In the genomic region with DNA sequence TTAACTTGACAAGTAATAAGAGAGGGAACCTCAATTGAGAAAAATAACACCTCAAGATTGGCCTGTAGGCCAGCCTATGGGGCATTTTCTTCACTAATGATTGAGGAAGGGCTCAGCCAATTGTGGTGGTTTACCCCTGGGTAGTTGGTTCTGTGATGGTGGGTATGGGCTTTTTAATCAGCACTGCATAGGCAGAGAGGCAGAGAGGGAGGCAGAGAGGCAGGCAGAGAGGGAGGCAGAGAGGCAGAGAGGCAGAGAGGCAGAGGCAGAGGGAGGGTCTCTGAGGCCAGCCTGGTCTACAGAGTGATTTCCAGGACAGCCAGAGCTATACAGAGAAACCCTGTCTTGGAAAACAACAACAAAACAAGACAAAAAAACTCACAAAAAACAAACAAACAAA, we compare ENCODE assay signal across 8 mouse cellular contexts. TPM values are rescaled to one million over a fixed set of nuclear protein-coding genes. Genes with fewer than 3 reads are reported as not detected.
DNase-seq lines count a peak whose midpoint lies in the region; ATAC-seq and TF ChIP-seq lines count a peak whose summit lies in the region.

No protein-coding gene starts in this region.

- no peak overlapping the region for H3K9ac ChIP-seq in heart, postnatal 0 days (replicated peaks; ENCODE audit: low read depth, low read length)
- H3K9ac ChIP-seq in CH12.LX (ENCODE audit: insufficient read depth, low read depth) = peak overlapping the region; percentile 70; the same call in 1 of the 2 replicates
- H3K9ac ChIP-seq in limb, embryonic 14.5 days (ENCODE audit: low read depth, low read length, severe bottlenecking) = no peak overlapping the region
- H3K9ac ChIP-seq in stomach, embryonic 14.5 days (replicated peaks; ENCODE audit: low read depth, low read length) = no peak overlapping the region

- H3K4me2 ChIP-seq in heart, postnatal 0 days (ENCODE audit: low read depth, low read length) = 0 out of 2 replicates have a peak overlapping the region, but pooled peaks have one; percentile 83
- peak overlapping the region; percentile 37 for H3K4me2 ChIP-seq in CH12.LX (ENCODE audit: insufficient read depth, low read depth, poor library complexity, severe bottlenecking)
- peak overlapping the region; percentile 93 for H3K4me2 ChIP-seq in limb, embryonic 14.5 days (replicated peaks; ENCODE audit: low read depth, low read length, severe bottlenecking)
- H3K4me2 ChIP-seq in stomach, embryonic 14.5 days (replicated peaks; ENCODE audit: low read depth, low read length) = peak overlapping the region; percentile 86

- no peak for TF ChIP-seq POLR2A in CH12.LX (IDR thresholded peaks at IDR 0.05; ENCODE audit: low read depth, low read length)
- TF ChIP-seq POLR2A in embryonic fibroblast, embryonic 13.5 days (IDR thresholded peaks at IDR 0.05; ENCODE audit: low read depth, low read length) = no peak
- TF ChIP-seq POLR2A in limb, embryonic 14.5 days (IDR thresholded peaks at IDR 0.05; ENCODE audit: borderline replicate concordance, extremely low read depth, insufficient read depth, insufficient read length) = no peak

- H3K36me3 ChIP-seq in heart, postnatal 0 days (replicated peaks; ENCODE audit: control insufficient read depth, insufficient read depth, low read length) = no peaks in the 10 kb centered on the region
- peaks cover 0 to 16% of the 10 kb centered on the region in 2 experiments for H3K36me3 ChIP-seq in CH12.LX (replicated peaks in 1 of 2; ENCODE audit: control insufficient read depth in 1 of 2, insufficient read depth in 1 of 2, low read length in 1 of 2)
- no peaks in the 10 kb centered on the region for H3K36me3 ChIP-seq in limb, embryonic 14.5 days (ENCODE audit: control insufficient read depth, insufficient read depth, low read length)
- H3K36me3 ChIP-seq in stomach, embryonic 14.5 days (ENCODE audit: control insufficient read depth, insufficient read depth, low read length) = no peaks in the 10 kb centered on the region

- H3K4me1 ChIP-seq in heart, postnatal 0 days (ENCODE audit: control insufficient read depth, insufficient read depth) = peaks cover 14% of the 10 kb centered on the region; the same call in 1 of the 2 replicates
- H3K4me1 ChIP-seq in CH12.LX (ENCODE audit: control insufficient read depth in 1 of 2, insufficient read depth in 2 of 2) = peaks cover 16 to 38% of the 10 kb centered on the region in 2 experiments
- no peaks in the 10 kb centered on the region; the same call in none of the 2 replicates for H3K4me1 ChIP-seq in embryonic fibroblast, embryonic 13.5 days (ENCODE audit: control insufficient read depth, insufficient read depth, low read length)
- H3K4me1 ChIP-seq in limb, embryonic 14.5 days (ENCODE audit: control insufficient read depth, insufficient read depth, low read length) = peaks cover 8% of the 10 kb centered on the region
- H3K4me1 ChIP-seq in stomach, embryonic 14.5 days (ENCODE audit: control insufficient read depth, insufficient read depth, low read length) = peaks cover 8% of the 10 kb centered on the region; the same call in 1 of the 2 replicates

- in situ Hi-C loops in CH12.LX (cut with MboI; ENCODE audit: low pct_ligation_motif_present, low pct_unique_long_range_greater_than_20kb, low sequenced_read_pairs) = no loop called here

- TF ChIP-seq RAD21 in CH12.LX (IDR thresholded peaks at IDR 0.05; ENCODE audit: low read depth, low read length) = no peak

- no peak for DNase-seq in heart, postnatal 0 days (ENCODE audit: low spot score)
- no peak for DNase-seq in heart, postnatal 36 days
- DNase-seq in CH12.LX (ENCODE audit: extremely low read depth) = no peak
- no peak for DNase-seq in limb, embryonic 14.5 days (ENCODE audit: low spot score)
- no peak for DNase-seq in right cerebral cortex, adult 18-20 months
- no peak for DNase-seq in adrenal gland, adult (ENCODE audit: inconsistent age in 2 of 2, low spot score in 1 of 2)

- no peak for ATAC-seq in heart, postnatal 0 days (ENCODE audit: insufficient read depth, low read depth)
- ATAC-seq in limb, embryonic 14.5 days (ENCODE audit: low FRiP score, low read depth) = no peak
- no peak for ATAC-seq in stomach, embryonic 14.5 days (ENCODE audit: insufficient number of reproducible peaks, insufficient read depth, low FRiP score, low read depth)

- peaks cover 31% of the 10 kb centered on the region for H3K79me2 ChIP-seq in CH12.LX (replicated peaks; ENCODE audit: control insufficient read depth, extremely low read depth, insufficient read depth, poor library complexity, severe bottlenecking)

- TF ChIP-seq EP300 in heart, postnatal 0 days (IDR thresholded peaks at IDR 0.05; ENCODE audit: low read depth) = no peak
- TF ChIP-seq EP300 in CH12.LX (IDR thresholded peaks at IDR 0.05; ENCODE audit: low read length) = no peak

- no peak overlapping the region for H3K4me3 ChIP-seq in heart, postnatal 0 days (ENCODE audit: low read depth, low read length)
- no peak overlapping the region for H3K4me3 ChIP-seq in CH12.LX (replicated peaks in 1 of 3; ENCODE audit: low read depth in 2 of 3, low read length in 2 of 3, poor library complexity in 1 of 3)
- peak overlapping the region; percentile 68; the same call in 1 of the 2 replicates for H3K4me3 ChIP-seq in embryonic fibroblast, embryonic 13.5 days (ENCODE audit: insufficient read depth, low read length)
- peak overlapping the region; percentile 90 for H3K4me3 ChIP-seq in limb, embryonic 14.5 days (replicated peaks; ENCODE audit: low read length)
- H3K4me3 ChIP-seq in stomach, embryonic 14.5 days (ENCODE audit: low read depth, low read length) = peak overlapping the region; percentile 95; the same call in 1 of the 2 replicates

- TF ChIP-seq CTCF in heart, postnatal 0 days (IDR thresholded peaks at IDR 0.05; ENCODE audit: low read depth) = no peak
- no peak for TF ChIP-seq CTCF in CH12.LX (conservative IDR thresholded peaks at IDR 0.05 in 1 of 2, IDR thresholded peaks at IDR 0.05 in 1 of 2; ENCODE audit: low read depth in 2 of 2, low read length in 2 of 2)
- TF ChIP-seq CTCF in embryonic fibroblast, embryonic 13.5 days (IDR thresholded peaks at IDR 0.05; ENCODE audit: borderline replicate concordance, insufficient read depth, low read length) = no peak

- H3K27me3 ChIP-seq in heart, postnatal 0 days (ENCODE audit: control insufficient read depth, insufficient read depth, low read length) = no peaks in the 10 kb centered on the region
- no peaks in the 10 kb centered on the region for H3K27me3 ChIP-seq in CH12.LX (replicated peaks)
- no peaks in the 10 kb centered on the region for H3K27me3 ChIP-seq in limb, embryonic 14.5 days (ENCODE audit: control insufficient read depth, insufficient read depth, low read length)
- H3K27me3 ChIP-seq in stomach, embryonic 14.5 days (ENCODE audit: control insufficient read depth, insufficient read depth, low read length) = no peaks in the 10 kb centered on the region

- dilution Hi-C loops in CH12.LX (cut with MboI; ENCODE audit: extremely low pct_ligation_motif_present, extremely low pct_unique_long_range_greater_than_20kb, low sequenced_read_pairs) = no loop called here

- no peaks in the 10 kb centered on the region for H3K9me3 ChIP-seq in heart, postnatal 0 days (replicated peaks; ENCODE audit: control insufficient read depth, low read length)
- no peaks in the 10 kb centered on the region for H3K9me3 ChIP-seq in CH12.LX (replicated peaks; ENCODE audit: low read length)
- no peaks in the 10 kb centered on the region for H3K9me3 ChIP-seq in limb, embryonic 14.5 days (ENCODE audit: control insufficient read depth, low read length)
- no peaks in the 10 kb centered on the region for H3K9me3 ChIP-seq in stomach, embryonic 14.5 days (ENCODE audit: control insufficient read depth, low read depth, low read length)

- H3K27ac ChIP-seq in heart, postnatal 0 days (ENCODE audit: low read depth) = no peak overlapping the region
- no peak overlapping the region for H3K27ac ChIP-seq in CH12.LX (ENCODE audit: insufficient read depth, low read depth)
- H3K27ac ChIP-seq in embryonic fibroblast, embryonic 13.5 days (ENCODE audit: insufficient read depth, low read length) = no peak overlapping the region
- H3K27ac ChIP-seq in limb, embryonic 14.5 days (replicated peaks; ENCODE audit: low read depth, low read length) = no peak overlapping the region
- H3K27ac ChIP-seq in stomach, embryonic 14.5 days (ENCODE audit: low read length) = no peak overlapping the region

- intact Hi-C loops in heart, postnatal 36 days (cut with DNase I) = no loop called here

TF ChIP-seq in CH12.LX, 34 proteins besides CTCF, POLR2A, EP300 and RAD21 (continues in another document):
- TF ChIP-seq MYC (IDR thresholded peaks at IDR 0.05; ENCODE audit: low read depth, low read length) (no peak), SIN3A (IDR thresholded peaks at IDR 0.05; ENCODE audit: low read length) (0 out of 2 replicates have a peak, but pooled peaks have one; percentile 18), ELF1 (IDR thresholded peaks at IDR 0.05; ENCODE audit: low read depth, low read length) (no peak), JUN (IDR thresholded peaks at IDR 0.05; ENCODE audit: insufficient read depth, low read depth, low read length) (no peak), IRF4 (IDR thresholded peaks at IDR 0.05; ENCODE audit: low read depth, low read length) (no peak)

RNA-seq across cellular contexts. Expression of a gene that starts 2.4 kb away (rescaled TPM):
- 18.6 and 23.5 TPM in 2 replicates for total RNA-seq in heart, postnatal 0 days (2014; rRNA removed; ENCODE audit: low replicate concordance)
- polyA plus RNA-seq in heart, postnatal 0 days (2015; fragmentation: Nextera tagmentation; extraction: Ambion mirVana) = 21.6 and 22.0 TPM in 2 replicates
- total RNA-seq in heart, postnatal 36 days (2021) = 10 to 100 TPM; 27.3 to 30.6 TPM
- total RNA-seq in CH12.LX (2012; rRNA removed) (13.1 and 16.0 TPM in 2 replicates), CH12.LX (2014; rRNA removed) (24.1 and 25.7 TPM in 2 replicates)
- 22.7 and 24.4 TPM in 2 replicates for polyA plus RNA-seq in CH12.LX (2012; ENCODE audit: insufficient read length, low read depth)
- 33.4 and 40.7 TPM in 2 replicates for polyA plus RNA-seq in embryonic fibroblast, embryonic 13.5 days (2011; ENCODE audit: insufficient read length, low read depth, missing spikeins)
- 18.8 and 19.8 TPM in 2 replicates for polyA plus RNA-seq in limb, embryonic 14.5 days (2012; rRNA removed)
- 40.6 and 44.6 TPM in 2 replicates for polyA plus RNA-seq in limb, embryonic 14.5 days (2014; fragmentation: Nextera tagmentation; extraction: Ambion mirVana)
- 24.8 and 35.2 TPM in 2 replicates for polyA plus RNA-seq in stomach, embryonic 14.5 days (2014; fragmentation: Nextera tagmentation; extraction: Ambion mirVana)

RNA-seq across cellular contexts. Expression of a gene that starts 57.6 kb away (rescaled TPM):
- total RNA-seq in heart, postnatal 0 days (2014; rRNA removed; ENCODE audit: low replicate concordance) = 42.0 and 45.0 TPM in 2 replicates
- 46.8 and 48.3 TPM in 2 replicates for polyA plus RNA-seq in heart, postnatal 0 days (2015; fragmentation: Nextera tagmentation; extraction: Ambion mirVana)
- 10 to 100 TPM; 31.9 to 34.4 TPM for total RNA-seq in heart, postnatal 36 days (2021)
- 21.4 and 29.5 TPM in 2 replicates for total RNA-seq in CH12.LX (2012; rRNA removed)
- total RNA-seq in CH12.LX (2014; rRNA removed) = 38.5 and 44.9 TPM in 2 replicates
- polyA plus RNA-seq in CH12.LX (2012; ENCODE audit: insufficient read length, low read depth) = 41.8 and 42.1 TPM in 2 replicates
- 30.0 and 30.1 TPM in 2 replicates for polyA plus RNA-seq in embryonic fibroblast, embryonic 13.5 days (2011; ENCODE audit: insufficient read length, low read depth, missing spikeins)
- polyA plus RNA-seq in limb, embryonic 14.5 days (2012; rRNA removed) = 23.6 and 27.2 TPM in 2 replicates
- polyA plus RNA-seq in limb, embryonic 14.5 days (2014; fragmentation: Nextera tagmentation; extraction: Ambion mirVana) = 47.6 and 50.2 TPM in 2 replicates
- polyA plus RNA-seq in stomach, embryonic 14.5 days (2014; fragmentation: Nextera tagmentation; extraction: Ambion mirVana) = 60.0 and 63.5 TPM in 2 replicates

Comparison
In these comparisons a context has a peak if more than half of its experiments do, and no peak if none do; other contexts are left out.
1. H3K4me2 ChIP-seq: peak in every context shown above with its lines; median percentile 93 in limb, embryonic 14.5 days; 86 in stomach, embryonic 14.5 days; 83 in heart, postnatal 0 days; 37 in CH12.LX.
2. H3K4me3 ChIP-seq: peak in embryonic fibroblast, embryonic 13.5 days (single experiment), limb, embryonic 14.5 days (single experiment) and stomach, embryonic 14.5 days (single experiment); none in heart, postnatal 0 days (single experiment) and CH12.LX (0 of 3).